Mouse (Mus musculus) bone marrow macrophage, adult 2 months (primary cell): ENCODE data around the gene Rab10.

ENCODE experiments used
- CTCF ChIP-seq: IDR thresholded peaks from 2 replicates; pipeline ENCODE4 v1.5.1; 2012; ENCODE audit warnings: low read depth, mild to moderate bottlenecking, low read length, moderate library complexity
- POLR2A ChIP-seq: IDR thresholded peaks from 2 replicates; pipeline ENCODE4 v1.6.1; 2012; ENCODE audit warnings: mild to moderate bottlenecking, low read depth, low read length, borderline replicate concordance

DNA sequence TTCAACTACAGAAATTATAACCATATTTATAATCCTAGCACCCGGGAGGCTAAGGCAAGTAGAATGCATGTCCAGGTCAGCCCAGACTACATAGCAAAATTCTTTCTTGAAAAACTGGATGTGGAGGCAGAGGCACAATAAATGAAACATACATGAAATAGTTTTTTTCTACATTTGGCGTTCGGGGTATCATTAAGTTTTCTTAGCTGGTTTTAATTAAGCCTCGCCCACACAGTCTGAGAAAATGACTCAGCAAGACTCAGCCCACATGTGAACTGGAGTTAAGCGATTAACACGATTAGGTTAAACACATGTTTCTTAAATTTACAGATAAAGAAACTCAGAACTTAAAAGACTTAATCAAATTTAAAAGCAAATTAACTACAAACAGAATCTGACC, 24.4 kb downstream of the Rab10 start:
- TF ChIP-seq CTCF, result no peak
- TF ChIP-seq POLR2A, result no peak
